Mouse (Mus musculus): ENCODE results near the gene Tmtc2. TPM values are rescaled to one million over a fixed set of nuclear protein-coding genes. Genes with fewer than 3 reads are reported as not detected.

Tmtc2 gene
- polyA plus RNA-seq, 1 experiment from 2014 or later = 4.9 TPM

DNA sequence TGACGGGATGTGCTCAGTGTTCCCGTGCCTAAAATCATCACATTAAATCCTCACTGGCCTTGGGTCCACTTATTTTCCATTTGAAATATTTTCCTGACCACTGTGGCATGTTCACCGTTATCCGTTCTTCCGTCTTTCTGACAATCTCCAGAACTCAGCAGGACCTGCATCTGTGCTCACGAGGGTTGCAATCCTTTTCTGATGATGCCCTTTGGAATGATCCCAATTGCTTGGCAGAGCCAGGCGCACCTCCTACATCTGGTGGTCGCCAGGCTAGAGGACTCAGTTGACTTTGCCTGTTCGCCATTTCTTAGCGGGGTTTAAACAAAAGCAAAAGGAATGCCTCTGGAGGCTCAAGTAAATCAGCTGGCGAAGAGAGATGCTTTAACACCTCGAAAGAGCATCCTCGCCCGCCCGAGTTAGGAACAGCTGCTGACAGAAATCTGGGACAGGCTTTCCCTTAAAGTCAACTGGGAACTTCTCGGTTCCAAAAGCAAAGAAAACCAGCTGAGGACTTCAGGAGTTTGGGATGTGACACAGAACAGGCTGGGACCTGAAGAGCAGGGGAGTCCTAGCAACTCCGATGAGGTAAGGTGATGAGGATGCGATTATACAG, 96.5 kb downstream of the Tmtc2 start:
- ATAC-seq = no peak
- Histone ChIP-seq H3K27me3 (replicated peaks; ENCODE audit: control insufficient read depth, insufficient read depth, low read length) (no peaks in the 10 kb centered on the region), H3K9ac (ENCODE audit: low read depth, low read length) (no peak overlapping the region), H3K4me1 (replicated peaks; ENCODE audit: control insufficient read depth, insufficient read depth, low read length) (no peaks in the 10 kb centered on the region), H3K9me3 (ENCODE audit: control insufficient read depth) (no peaks in the 10 kb centered on the region), H3K4me2 (replicated peaks; ENCODE audit: low read depth) (no peak overlapping the region), H3K36me3 (ENCODE audit: control insufficient read depth, insufficient read depth) (no peaks in the 10 kb centered on the region), H3K27ac (ENCODE audit: low read depth, low read length) (no peak overlapping the region), H3K4me3 (ENCODE audit: low read depth, low read length) (no peak overlapping the region)
- no peak for TF ChIP-seq CTCF (IDR thresholded peaks at IDR 0.05; ENCODE audit: low read depth)
- 84% methylated on average over 18 of the region's 18 CpGs for WGBS

DNA sequence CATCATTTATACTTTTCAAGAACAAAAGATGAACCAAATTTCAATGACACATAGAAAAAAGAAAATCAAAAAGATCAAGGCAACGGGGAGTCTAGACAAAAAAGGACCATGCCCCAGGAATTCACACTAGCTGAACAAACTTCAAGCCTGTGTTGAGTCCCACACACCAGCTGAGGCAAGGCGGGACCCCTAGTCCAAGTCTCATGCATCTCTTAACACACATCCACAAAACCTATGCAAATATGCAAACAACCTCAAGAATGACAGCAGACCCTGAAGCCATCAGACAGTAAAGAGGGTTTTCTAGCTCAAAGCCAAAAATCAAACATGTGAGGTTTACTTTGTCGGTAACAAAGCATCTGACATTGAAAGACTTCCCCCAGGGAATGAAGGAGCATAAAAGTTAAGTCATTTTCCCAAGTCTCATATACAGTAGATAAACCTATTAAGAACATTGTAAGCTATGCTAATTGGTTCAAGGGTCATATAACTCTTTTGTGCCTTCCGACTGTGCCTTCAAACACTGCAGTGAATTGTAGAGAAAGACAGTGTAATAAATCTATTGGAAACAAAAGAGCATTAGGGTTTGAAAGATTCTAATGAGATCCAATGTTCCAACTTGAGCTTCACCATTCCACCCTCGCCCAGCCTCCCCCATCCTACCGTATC, 100.0 kb downstream of the Tmtc2 start:
- WGBS = 77% methylated on average over 6 of the region's 6 CpGs
- no peak overlapping the region for H3K27ac ChIP-seq (ENCODE audit: low read depth, low read length)
- H3K9ac ChIP-seq (ENCODE audit: low read depth, low read length) = no peak overlapping the region
- no peak overlapping the region for H3K4me3 ChIP-seq (ENCODE audit: low read depth, low read length)
- H3K36me3 ChIP-seq (ENCODE audit: control insufficient read depth, insufficient read depth) = no peaks in the 10 kb centered on the region
- no peaks in the 10 kb centered on the region for H3K4me1 ChIP-seq (replicated peaks; ENCODE audit: control insufficient read depth, insufficient read depth, low read length)
- no peaks in the 10 kb centered on the region for H3K27me3 ChIP-seq (replicated peaks; ENCODE audit: control insufficient read depth, insufficient read depth, low read length)
- ATAC-seq = no peak
- H3K9me3 ChIP-seq (ENCODE audit: control insufficient read depth) = no peaks in the 10 kb centered on the region
- no peak for TF ChIP-seq CTCF (IDR thresholded peaks at IDR 0.05; ENCODE audit: low read depth)
- H3K4me2 ChIP-seq (replicated peaks; ENCODE audit: low read depth) = no peak overlapping the region

GRCm38 (mm10) chr10:105464378-105464777, 109.9 kb downstream of the Tmtc2 start:
- Histone ChIP-seq H3K9ac (ENCODE audit: low read depth, low read length) (no peak overlapping the region), H3K4me2 (replicated peaks; ENCODE audit: low read depth) (no peak overlapping the region), H3K4me3 (ENCODE audit: low read depth, low read length) (no peak overlapping the region), H3K36me3 (ENCODE audit: control insufficient read depth, insufficient read depth) (no peaks in the 10 kb centered on the region), H3K27ac (ENCODE audit: low read depth, low read length) (no peak overlapping the region), H3K4me1 (replicated peaks; ENCODE audit: control insufficient read depth, insufficient read depth, low read length) (no peaks in the 10 kb centered on the region), H3K9me3 (ENCODE audit: control insufficient read depth) (no peaks in the 10 kb centered on the region), H3K27me3 (replicated peaks; ENCODE audit: control insufficient read depth, insufficient read depth, low read length) (no peaks in the 10 kb centered on the region)
- 92% methylated on average over 4 of the region's 4 CpGs for WGBS
- no peak for TF ChIP-seq CTCF (IDR thresholded peaks at IDR 0.05; ENCODE audit: low read depth)
- ATAC-seq = no peak

DNA sequence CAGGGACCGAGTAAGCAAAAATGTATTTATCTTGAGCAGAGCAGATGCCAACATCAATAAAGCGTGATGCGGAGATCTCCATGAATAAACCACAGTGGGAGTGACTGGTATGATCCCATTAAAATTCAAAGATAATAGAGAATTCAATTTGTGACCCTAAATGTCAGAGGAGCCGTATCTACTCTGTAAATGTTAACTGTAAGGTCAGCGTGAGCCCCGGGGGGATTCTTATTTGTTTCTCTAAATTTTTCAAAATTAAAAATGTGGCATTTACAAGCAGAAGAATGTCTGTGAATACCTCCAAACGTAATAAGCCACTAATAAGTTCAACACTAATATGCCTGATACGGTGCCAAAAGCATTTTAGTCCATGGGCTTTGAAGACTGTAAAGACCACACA, 120.8 kb downstream of the Tmtc2 start:
- Histone ChIP-seq H3K9ac (ENCODE audit: low read depth, low read length) (no peak overlapping the region), H3K9me3 (ENCODE audit: control insufficient read depth) (no peaks in the 10 kb centered on the region), H3K27ac (ENCODE audit: low read depth, low read length) (no peak overlapping the region), H3K27me3 (replicated peaks; ENCODE audit: control insufficient read depth, insufficient read depth, low read length) (no peaks in the 10 kb centered on the region), H3K4me2 (replicated peaks; ENCODE audit: low read depth) (no peak overlapping the region), H3K36me3 (ENCODE audit: control insufficient read depth, insufficient read depth) (no peaks in the 10 kb centered on the region), H3K4me3 (ENCODE audit: low read depth, low read length) (no peak overlapping the region), H3K4me1 (replicated peaks; ENCODE audit: control insufficient read depth, insufficient read depth, low read length) (no peaks in the 10 kb centered on the region)
- no peak for TF ChIP-seq CTCF (IDR thresholded peaks at IDR 0.05; ENCODE audit: low read depth)
- ATAC-seq = no peak
- WGBS = 91% methylated on average over 8 of the region's 8 CpGs

DNA sequence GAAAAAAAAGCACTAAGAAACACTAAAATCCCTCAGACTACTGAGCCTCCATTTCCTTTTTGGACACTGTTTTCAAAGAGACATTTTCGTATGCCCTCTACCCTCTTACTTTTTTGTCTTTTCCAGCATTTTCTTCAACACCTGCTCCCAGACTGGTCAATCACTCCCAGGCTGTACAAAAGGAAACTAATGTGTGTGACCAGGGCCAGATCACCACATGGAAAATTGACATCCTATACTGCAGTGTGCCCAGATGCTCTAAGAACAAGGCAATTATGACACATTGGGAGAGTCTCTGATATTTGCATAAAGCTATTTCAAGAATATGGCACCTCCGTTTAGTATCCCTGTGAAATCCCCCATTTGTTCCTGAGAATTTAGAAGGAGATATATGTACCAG, 127.1 kb downstream of the Tmtc2 start:
- no peaks in the 10 kb centered on the region for H3K36me3 ChIP-seq (ENCODE audit: control insufficient read depth, insufficient read depth)
- H3K9ac ChIP-seq (ENCODE audit: low read depth, low read length) = no peak overlapping the region
- no peak for TF ChIP-seq CTCF (IDR thresholded peaks at IDR 0.05; ENCODE audit: low read depth)
- H3K9me3 ChIP-seq (ENCODE audit: control insufficient read depth) = no peaks in the 10 kb centered on the region
- H3K4me2 ChIP-seq (replicated peaks; ENCODE audit: low read depth) = no peak overlapping the region
- H3K4me3 ChIP-seq (ENCODE audit: low read depth, low read length) = no peak overlapping the region
- no peaks in the 10 kb centered on the region for H3K4me1 ChIP-seq (replicated peaks; ENCODE audit: control insufficient read depth, insufficient read depth, low read length)
- ATAC-seq = no peak
- WGBS = 88% methylated on average over 2 of the region's 2 CpGs
- no peaks in the 10 kb centered on the region for H3K27me3 ChIP-seq (replicated peaks; ENCODE audit: control insufficient read depth, insufficient read depth, low read length)
- no peak overlapping the region for H3K27ac ChIP-seq (ENCODE audit: low read depth, low read length)

DNA sequence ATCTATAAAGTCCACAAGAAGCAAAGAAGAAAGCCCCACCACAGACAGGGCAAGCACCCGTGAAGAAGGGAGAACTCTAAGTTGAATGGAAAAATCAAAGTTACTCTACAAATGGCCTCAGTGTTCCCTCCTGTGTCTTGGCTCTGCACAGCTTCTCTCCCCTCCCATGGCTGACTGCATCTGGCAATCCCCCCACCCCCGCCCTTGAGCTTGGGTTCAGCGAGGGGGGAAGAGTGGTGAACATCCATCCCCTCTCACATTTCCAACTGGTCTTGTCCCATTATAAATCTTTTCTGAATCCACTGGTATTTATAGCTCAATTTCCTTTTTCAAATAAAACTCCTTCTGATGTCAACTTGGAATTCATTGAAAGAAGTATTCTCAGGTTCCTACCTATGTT, 129.9 kb downstream of the Tmtc2 start:
- H3K36me3 ChIP-seq (ENCODE audit: control insufficient read depth, insufficient read depth) = no peaks in the 10 kb centered on the region
- no peaks in the 10 kb centered on the region for H3K27me3 ChIP-seq (replicated peaks; ENCODE audit: control insufficient read depth, insufficient read depth, low read length)
- no peaks in the 10 kb centered on the region for H3K9me3 ChIP-seq (ENCODE audit: control insufficient read depth)
- no peak for TF ChIP-seq CTCF (IDR thresholded peaks at IDR 0.05; ENCODE audit: low read depth)
- no peak overlapping the region for H3K4me3 ChIP-seq (ENCODE audit: low read depth, low read length)
- 86% methylated on average over 3 of the region's 3 CpGs for WGBS
- H3K4me2 ChIP-seq (replicated peaks; ENCODE audit: low read depth) = no peak overlapping the region
- H3K9ac ChIP-seq (ENCODE audit: low read depth, low read length) = no peak overlapping the region
- H3K27ac ChIP-seq (ENCODE audit: low read depth, low read length) = no peak overlapping the region
- ATAC-seq = no peak
- H3K4me1 ChIP-seq (replicated peaks; ENCODE audit: control insufficient read depth, insufficient read depth, low read length) = no peaks in the 10 kb centered on the region

Data from intestine, postnatal 0 days (tissue).